Mouse (Mus musculus) lung, embryonic 14.5 days (tissue): ENCODE data around the gene Fam172a. TPM values are rescaled to one million over a fixed set of nuclear protein-coding genes. Genes with fewer than 3 reads are reported as not detected.

Source experiments
- ATAC-seq: fragments of 200-750 bp; cut with Nextera tagmentation; 2 replicates; pipeline ENCODE4 v1.8.0; 2017; ENCODE audit warnings: mild to moderate bottlenecking, moderate TSS enrichment, moderate library complexity; ENCODE audit not compliant: insufficient read depth
- DNase-seq: peaks from one replicate; pipeline ENCODE4 v3.0.0-alpha.2; 2015
- H3K27ac ChIP-seq: fragments of 300-500 bp; sonication (generic); 2 replicates; pipeline ENCODE4 v1.5.1; 2014; ENCODE audit warnings: low read depth, mild to moderate bottlenecking, moderate library complexity
- H3K27me3 ChIP-seq: fragments of 300-500 bp; sonication (generic); 2 replicates; pipeline ENCODE4 v1.6.1; 2014; ENCODE audit warnings: low read length, control low read depth; ENCODE audit not compliant: insufficient read depth
- H3K36me3 ChIP-seq: fragments of 300-500 bp; sonication (generic); 2 replicates; pipeline ENCODE4 v1.6.1; 2014; ENCODE audit warnings: control low read depth; ENCODE audit not compliant: insufficient read depth
- H3K4me1 ChIP-seq: fragments of 300-500 bp; sonication (generic); 2 replicates; pipeline ENCODE4 v1.6.1; 2014; ENCODE audit warnings: antibody characterized with exemption, control low read depth; ENCODE audit not compliant: insufficient read depth
- H3K4me2 ChIP-seq: fragments of 300-500 bp; sonication (generic); 2 replicates; pipeline ENCODE4 v1.6.1; 2014; ENCODE audit warnings: mild to moderate bottlenecking
- H3K4me3 ChIP-seq: fragments of 300-500 bp; sonication (generic); 2 replicates; pipeline ENCODE4 v1.5.1; 2014; ENCODE audit warnings: low read depth, low read length
- H3K9ac ChIP-seq: fragments of 300-500 bp; sonication (generic); 2 replicates; pipeline ENCODE4 v1.6.1; 2014
- H3K9me3 ChIP-seq: fragments of 300-500 bp; sonication (generic); 2 replicates; pipeline ENCODE4 v1.6.1; 2016; ENCODE audit warnings: low read depth, low read length, control low read depth
- CTCF ChIP-seq: IDR thresholded peaks from 2 replicates; pipeline ENCODE4 v1.5.1; 2016; ENCODE audit warnings: antibody characterized with exemption, low read depth
- WGBS: fragments of 180-500 bp; shearing (Covaris S2); extraction: QIAGEN DNeasy Blood & Tissue Kit; methylation state at CpG from one replicate; pipeline ENCODE4 v1.1.7; 2014; 5-methylcytosine and 5-hydroxymethylcytosine counted together
- polyA plus RNA-seq: library from polyadenylated mRNA; unstranded; fragments of >200 nt; fragmentation: Nextera tagmentation; extraction: Ambion mirVana; gene quantifications from 2 replicates; pipeline ENCODE4 v1.2.1, GENCODE M21; 2014

Gene Fam172a
- polyA plus RNA-seq, 1 experiment from 2014 or later, result 31.4 TPM

GRCm38 (mm10) chr13:78102337-78102736 lies 400.5 kb downstream of the Fam172a start:
- WGBS, result 42% methylated on average over 2 of the region's 2 CpGs
- no peaks in the 10 kb centered on the region for H3K9me3 ChIP-seq
- no peak overlapping the region for H3K9ac ChIP-seq
- H3K27ac ChIP-seq, result no peak overlapping the region
- DNase-seq (no peak), ATAC-seq (no peak)
- H3K36me3 ChIP-seq, result no peaks in the 10 kb centered on the region
- H3K4me2 ChIP-seq, result no peak overlapping the region
- no peaks in the 10 kb centered on the region for H3K4me1 ChIP-seq
- no peak overlapping the region for H3K4me3 ChIP-seq
- no peak for TF ChIP-seq CTCF
- no peaks in the 10 kb centered on the region for H3K27me3 ChIP-seq

GRCm38 (mm10) chr13:78104851-78105250 lies 403.0 kb downstream of the Fam172a start:
- peak; percentile 35; the same call in 1 of the 2 replicates for ATAC-seq
- H3K4me2 ChIP-seq, result no peak overlapping the region
- H3K36me3 ChIP-seq, result no peaks in the 10 kb centered on the region
- no peaks in the 10 kb centered on the region for H3K27me3 ChIP-seq
- H3K9me3 ChIP-seq, result no peaks in the 10 kb centered on the region
- WGBS, result 53% methylated on average over 3 of the region's 3 CpGs
- H3K4me3 ChIP-seq, result no peak overlapping the region
- no peak for TF ChIP-seq CTCF
- H3K27ac ChIP-seq, result no peak overlapping the region
- peak; percentile 23 for DNase-seq
- H3K4me1 ChIP-seq, result no peaks in the 10 kb centered on the region
- no peak overlapping the region for H3K9ac ChIP-seq

DNA sequence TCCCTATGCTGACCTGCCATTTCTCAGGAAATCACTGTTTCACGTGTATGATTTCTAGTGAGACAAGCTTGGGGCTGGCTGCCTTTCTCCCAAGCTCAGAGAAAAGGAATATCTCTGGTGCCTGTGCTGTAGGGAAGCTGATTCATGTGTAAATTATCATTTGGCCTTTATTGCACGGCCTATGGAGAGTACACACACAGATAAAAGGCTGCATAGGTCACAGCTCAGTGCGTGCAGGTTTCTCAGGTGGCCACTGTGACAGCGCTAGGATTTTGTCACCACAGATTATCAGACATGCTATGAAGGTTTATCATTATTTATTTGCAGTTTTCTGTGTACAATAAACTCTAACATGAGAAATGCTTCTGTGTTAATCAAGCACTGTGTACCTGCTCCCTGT lies 408.8 kb downstream of the Fam172a start:
- TF ChIP-seq CTCF, result no peak
- 77% methylated on average over 4 of the region's 4 CpGs for WGBS

GRCm38 (mm10) chr13:78113978-78114377 lies 412.1 kb downstream of the Fam172a start:
- Histone ChIP-seq H3K9ac (no peak overlapping the region), H3K9me3 (no peaks in the 10 kb centered on the region), H3K4me1 (no peaks in the 10 kb centered on the region), H3K4me2 (no peak overlapping the region), H3K27ac (no peak overlapping the region), H3K27me3 (no peaks in the 10 kb centered on the region), H3K36me3 (no peaks in the 10 kb centered on the region), H3K4me3 (no peak overlapping the region)
- TF ChIP-seq CTCF, result no peak
- no peak for ATAC-seq
- no peak for DNase-seq
- WGBS, result 89% methylated on average over 4 of the region's 4 CpGs

More for the DNA sequence above, 408.8 kb downstream of the Fam172a start:
- no peak overlapping the region for H3K4me3 ChIP-seq
- H3K4me1 ChIP-seq, result no peaks in the 10 kb centered on the region
- H3K36me3 ChIP-seq, result no peaks in the 10 kb centered on the region
- H3K27me3 ChIP-seq, result no peaks in the 10 kb centered on the region
- ATAC-seq (no peak), DNase-seq (no peak)
- H3K9ac ChIP-seq, result no peak overlapping the region
- no peak overlapping the region for H3K4me2 ChIP-seq
- no peaks in the 10 kb centered on the region for H3K9me3 ChIP-seq
- no peak overlapping the region for H3K27ac ChIP-seq

GRCm38 (mm10) chr13:78118715-78119114 lies 416.9 kb downstream of the Fam172a start:
- Histone ChIP-seq H3K9me3 (no peaks in the 10 kb centered on the region), H3K4me3 (no peak overlapping the region), H3K4me2 (no peak overlapping the region), H3K9ac (no peak overlapping the region), H3K27ac (no peak overlapping the region), H3K4me1 (no peaks in the 10 kb centered on the region), H3K27me3 (no peaks in the 10 kb centered on the region), H3K36me3 (no peaks in the 10 kb centered on the region)
- 82% methylated on average over 1 of the region's 1 CpGs for WGBS
- ATAC-seq, result no peak
- no peak for TF ChIP-seq CTCF
- no peak for DNase-seq

GRCm38 (mm10) chr13:78121991-78122390 lies 420.2 kb downstream of the Fam172a start:
- Histone ChIP-seq H3K4me3 (no peak overlapping the region), H3K36me3 (no peaks in the 10 kb centered on the region), H3K9me3 (no peaks in the 10 kb centered on the region), H3K27ac (no peak overlapping the region), H3K9ac (no peak overlapping the region), H3K4me2 (no peak overlapping the region), H3K27me3 (no peaks in the 10 kb centered on the region), H3K4me1 (no peaks in the 10 kb centered on the region)
- ATAC-seq (no peak), DNase-seq (no peak)
- WGBS, result 79% methylated on average over 7 of the region's 7 CpGs
- TF ChIP-seq CTCF, result no peak

DNA sequence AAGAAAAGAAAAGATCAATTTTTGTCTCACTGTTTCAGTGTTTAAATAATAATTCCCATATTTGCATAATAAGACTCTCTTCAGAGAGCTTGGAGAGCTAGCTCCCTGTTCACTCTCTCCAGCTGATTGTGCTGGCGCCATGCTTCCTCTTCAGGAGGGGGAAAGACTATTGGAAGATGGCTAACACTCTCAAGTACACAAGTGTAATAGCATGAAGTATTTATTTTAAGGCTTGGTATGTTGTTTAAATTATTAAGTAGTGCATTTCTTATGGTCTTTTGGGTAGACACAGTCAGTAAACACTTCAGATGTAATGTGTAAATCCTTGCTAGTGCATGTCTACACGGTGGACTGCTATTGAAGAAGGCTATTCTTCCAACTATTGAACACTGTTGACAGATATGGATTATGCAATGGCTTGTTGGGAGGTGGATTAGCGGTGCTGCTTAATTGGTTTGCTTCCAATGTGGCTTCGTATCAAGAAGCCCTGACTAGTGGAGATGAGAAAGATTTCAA lies 422.1 kb downstream of the Fam172a start:
- Histone ChIP-seq H3K4me2 (no peak overlapping the region), H3K9ac (no peak overlapping the region), H3K4me3 (no peak overlapping the region), H3K27ac (no peak overlapping the region), H3K4me1 (no peaks in the 10 kb centered on the region), H3K36me3 (no peaks in the 10 kb centered on the region), H3K9me3 (no peaks in the 10 kb centered on the region), H3K27me3 (no peaks in the 10 kb centered on the region)
- ATAC-seq (peak; percentile 80), DNase-seq (no peak)
- 71% methylated on average over 4 of the region's 4 CpGs for WGBS
- no peak for TF ChIP-seq CTCF

DNA sequence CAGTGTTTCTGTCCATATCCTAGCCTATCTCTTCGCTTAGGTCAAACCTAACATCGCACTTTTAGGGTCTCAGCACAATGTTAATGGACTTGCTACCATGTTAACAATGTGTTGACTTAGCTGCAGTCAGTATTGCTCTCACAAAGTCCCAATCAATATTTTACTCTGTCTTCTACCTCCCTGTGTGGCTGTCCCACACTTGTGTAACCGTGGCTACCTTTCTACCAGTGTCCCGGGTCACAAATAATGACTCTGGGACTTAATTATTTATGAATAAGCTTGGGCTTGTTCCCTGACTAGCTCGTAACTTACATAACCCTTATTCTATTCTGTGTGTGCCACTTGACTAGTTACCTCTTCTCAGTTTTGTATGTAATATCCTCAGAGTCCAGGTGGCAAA lies 455.6 kb downstream of the Fam172a start:
- Histone ChIP-seq H3K4me3 (no peak overlapping the region), H3K9me3 (no peaks in the 10 kb centered on the region), H3K36me3 (no peaks in the 10 kb centered on the region), H3K27me3 (peaks cover 4% of the 10 kb centered on the region; the same call in 1 of the 2 replicates), H3K4me1 (no peaks in the 10 kb centered on the region), H3K9ac (no peak overlapping the region), H3K4me2 (no peak overlapping the region), H3K27ac (no peak overlapping the region)
- TF ChIP-seq CTCF, result no peak
- no peak for DNase-seq
- 90% methylated on average over 5 of the region's 5 CpGs for WGBS
- ATAC-seq, result no peak
